Mouse (Mus musculus): ENCODE data around the gene Acer3.

The Acer3 gene

GRCm38 (mm10) chr7:98178560-98179231 lies 142.3 kb downstream of the Acer3 start:
- in situ Hi-C loops (cut with MboI), result no loop called here

GRCm38 (mm10) chr7:98177929-98178559 lies 143.0 kb downstream of the Acer3 start, which contains the start of gene Capn5:
Gene Capn5, minus strand, starts transcription at chr7:98178274.
- in situ Hi-C loops (cut with MboI), result no loop called here

GRCm38 (mm10) chr7:98177566-98177928 lies 143.5 kb downstream of the Acer3 start:
- in situ Hi-C loops (cut with MboI), result no loop called here

GRCm38 (mm10) chr7:98177071-98177485 lies 143.9 kb downstream of the Acer3 start:
- in situ Hi-C loops (cut with MboI), result no loop called here

- in situ Hi-C loops (cut with MboI), result no loop called here
Measured at GRCm38 (mm10) chr7:98176322-98177070, 144.5 kb downstream of the Acer3 start.

GRCm38 (mm10) chr7:98174883-98175755 lies 145.9 kb downstream of the Acer3 start:
- in situ Hi-C loops (cut with MboI), result no loop called here

- in situ Hi-C loops (cut with MboI), result no loop called here
Measured at GRCm38 (mm10) chr7:98173408-98173807, 147.6 kb downstream of the Acer3 start.

GRCm38 (mm10) chr7:98172661-98173060 lies 148.3 kb downstream of the Acer3 start:
- in situ Hi-C loops (cut with MboI), result no loop called here

GRCm38 (mm10) chr7:98171141-98172073 lies 149.6 kb downstream of the Acer3 start:
- in situ Hi-C loops (cut with MboI), result no loop called here

GRCm38 (mm10) chr7:98164999-98165528 lies 155.9 kb downstream of the Acer3 start:
- in situ Hi-C loops (cut with MboI), result no loop called here

GRCm38 (mm10) chr7:98164382-98164998 lies 156.5 kb downstream of the Acer3 start:
- in situ Hi-C loops (cut with MboI), result no loop called here

GRCm38 (mm10) chr7:98163700-98164099 lies 157.3 kb downstream of the Acer3 start:
- in situ Hi-C loops (cut with MboI), result no loop called here

- in situ Hi-C loops (cut with MboI), result no loop called here
Measured at GRCm38 (mm10) chr7:98162239-98162638, 158.8 kb downstream of the Acer3 start.

- in situ Hi-C loops (cut with MboI), result no loop called here
Measured at GRCm38 (mm10) chr7:98160041-98160740, 160.8 kb downstream of the Acer3 start.

- in situ Hi-C loops (cut with MboI), result no loop called here
Measured at GRCm38 (mm10) chr7:98158481-98158880, 162.5 kb downstream of the Acer3 start.

GRCm38 (mm10) chr7:98157636-98158332 lies 163.2 kb downstream of the Acer3 start:
- in situ Hi-C loops (cut with MboI), result no loop called here
